Mouse (Mus musculus) midbrain, embryonic 16.5 days (tissue): ENCODE measurements at regions not wholly inside any gene's neighbourhood (a gene's known extent, or its start where the extent isn't known, plus 50 kb on each side); places are given as distances from the start of the nearest gene placed in this dataset.
"Not testable (repeated sequence)": the region's sequence is repeated elsewhere in the genome, so short reads cannot be mapped to it uniquely, and the experiment has no call there.

Experiments
- ATAC-seq: fragments of 200-750 bp; cut with Nextera tagmentation; 2 replicates; pipeline ENCODE4 v1.8.0; 2017; ENCODE audit warnings: moderate TSS enrichment
- H3K27ac ChIP-seq: fragments of 300-500 bp; sonication (generic); 2 replicates; pipeline ENCODE4 v1.5.1; 2014; ENCODE audit warnings: mild to moderate bottlenecking, low read length, mixed read lengths
- H3K27me3 ChIP-seq: fragments of 300-500 bp; sonication (generic); 2 replicates; pipeline ENCODE4 v1.6.1; 2014; ENCODE audit warnings: low read depth, low read length, mixed read lengths; ENCODE audit not compliant: control insufficient read depth, insufficient read depth
- H3K36me3 ChIP-seq: fragments of 300-500 bp; sonication (generic); 2 replicates; pipeline ENCODE4 v1.6.1; 2014; ENCODE audit warnings: mild to moderate bottlenecking, low read length, moderate library complexity, mixed read lengths; ENCODE audit not compliant: control insufficient read depth, insufficient read depth
- H3K4me1 ChIP-seq: fragments of 300-500 bp; sonication (generic); 2 replicates; pipeline ENCODE4 v1.6.1; 2014; ENCODE audit warnings: mild to moderate bottlenecking, low read length, mixed read lengths; ENCODE audit not compliant: control insufficient read depth, insufficient read depth
- H3K4me2 ChIP-seq: fragments of 300-500 bp; sonication (generic); 2 replicates; pipeline ENCODE4 v1.6.1; 2014; ENCODE audit warnings: mild to moderate bottlenecking, low read length, mixed read lengths
- H3K4me3 ChIP-seq: fragments of 300-500 bp; sonication (generic); 2 replicates; pipeline ENCODE4 v1.5.1; 2014; ENCODE audit warnings: low read depth, mild to moderate bottlenecking, low read length, moderate library complexity, mixed read lengths
- H3K9ac ChIP-seq: fragments of 300-500 bp; sonication (generic); 2 replicates; pipeline ENCODE4 v1.6.1; 2014; ENCODE audit warnings: low read depth, low read length, mixed read lengths
- H3K9me3 ChIP-seq: fragments of 300-500 bp; sonication (generic); replicated peaks from 2 replicates; pipeline ENCODE4 v1.6.1; 2014; ENCODE audit warnings: mild to moderate bottlenecking, low read length, mixed read lengths; ENCODE audit not compliant: control insufficient read depth, poor library complexity, severe bottlenecking
- WGBS: fragments of 180-500 bp; shearing (Covaris S2); extraction: QIAGEN DNeasy Blood & Tissue Kit; methylation state at CpG from one replicate; pipeline ENCODE4 v1.1.7; 2014; 5-methylcytosine and 5-hydroxymethylcytosine counted together

- WGBS = 86% methylated on average over 10 of the region's 10 CpGs
Observed at GRCm38 (mm10) chr4:55245789-55246188, 104.1 kb upstream of the Rad23b start.

GRCm38 (mm10) chr4:55250334-55250733, 99.5 kb upstream of the Rad23b start:
- H3K4me2 ChIP-seq = no peak overlapping the region
- 15% methylated on average over 3 of the region's 3 CpGs for WGBS

More at GRCm38 (mm10) chr4:55245789-55246188, 104.1 kb upstream of the Rad23b start:
- no peaks in the 10 kb centered on the region; the same call in 1 of the 2 replicates for H3K4me1 ChIP-seq
- H3K36me3 ChIP-seq = no peaks in the 10 kb centered on the region
- H3K9ac ChIP-seq = no peak overlapping the region
- no peak overlapping the region for H3K4me2 ChIP-seq
- no peaks in the 10 kb centered on the region for H3K27me3 ChIP-seq
- no peaks in the 10 kb centered on the region for H3K9me3 ChIP-seq
- no peak overlapping the region for H3K27ac ChIP-seq
- H3K4me3 ChIP-seq = no peak overlapping the region
- no peak for ATAC-seq

GRCm38 (mm10) chr4:55251546-55251945, 98.3 kb upstream of the Rad23b start:
- Histone ChIP-seq H3K4me1 (no peaks in the 10 kb centered on the region; the same call in 1 of the 2 replicates), H3K27me3 (no peaks in the 10 kb centered on the region), H3K27ac (no peak overlapping the region), H3K9ac (no peak overlapping the region), H3K9me3 (no peaks in the 10 kb centered on the region), H3K36me3 (no peaks in the 10 kb centered on the region), H3K4me2 (no peak overlapping the region), H3K4me3 (no peak overlapping the region)
- 68% methylated on average over 5 of the region's 5 CpGs for WGBS
- ATAC-seq = no peak

More at GRCm38 (mm10) chr4:55250334-55250733, 99.5 kb upstream of the Rad23b start:
- H3K27ac ChIP-seq = no peak overlapping the region
- no peak overlapping the region for H3K4me3 ChIP-seq
- H3K4me1 ChIP-seq = no peaks in the 10 kb centered on the region; the same call in 1 of the 2 replicates
- H3K36me3 ChIP-seq = no peaks in the 10 kb centered on the region
- no peak overlapping the region for H3K9ac ChIP-seq
- H3K27me3 ChIP-seq = no peaks in the 10 kb centered on the region
- ATAC-seq = no peak
- no peaks in the 10 kb centered on the region for H3K9me3 ChIP-seq

- Histone ChIP-seq H3K9me3 (no peaks in the 10 kb centered on the region), H3K27ac (no peak overlapping the region), H3K36me3 (no peaks in the 10 kb centered on the region), H3K4me3 (no peak overlapping the region), H3K9ac (no peak overlapping the region), H3K27me3 (no peaks in the 10 kb centered on the region), H3K4me2 (no peak overlapping the region), H3K4me1 (no peaks in the 10 kb centered on the region)
- 64% methylated on average over 8 of the region's 8 CpGs for WGBS
- ATAC-seq = no peak
Observed at GRCm38 (mm10) chr4:55253769-55254168, 96.1 kb upstream of the Rad23b start.

GRCm38 (mm10) chr4:55271965-55272630, 77.7 kb upstream of the Rad23b start:
- H3K27me3 ChIP-seq = no peaks in the 10 kb centered on the region
- no peak overlapping the region for H3K9ac ChIP-seq
- no peak for ATAC-seq
- H3K4me2 ChIP-seq = no peak overlapping the region
- H3K27ac ChIP-seq = no peak overlapping the region
- no peaks in the 10 kb centered on the region for H3K9me3 ChIP-seq
- H3K4me3 ChIP-seq = no peak overlapping the region
- H3K4me1 ChIP-seq = no peaks in the 10 kb centered on the region
- 79% methylated on average over 8 of the region's 8 CpGs for whole genome bisulfite sequencing
- no peaks in the 10 kb centered on the region for H3K36me3 ChIP-seq

GRCm38 (mm10) chr4:55276300-55276952, 73.4 kb upstream of the Rad23b start:
- Histone ChIP-seq H3K27ac (no peak overlapping the region), H3K27me3 (no peaks in the 10 kb centered on the region), H3K4me3 (no peak overlapping the region), H3K4me2 (no peak overlapping the region), H3K9me3 (no peaks in the 10 kb centered on the region), H3K4me1 (no peaks in the 10 kb centered on the region), H3K36me3 (no peaks in the 10 kb centered on the region), H3K9ac (no peak overlapping the region)
- no peak for ATAC-seq
- 16% methylated on average over 5 of the region's 5 CpGs for WGBS

- WGBS = 90% methylated on average over 8 of the region's 8 CpGs
- not testable (repeated sequence) for H3K27me3 ChIP-seq, H3K9me3 ChIP-seq, H3K36me3 ChIP-seq, H3K4me3 ChIP-seq, ATAC-seq, H3K27ac ChIP-seq, H3K4me1 ChIP-seq, H3K9ac ChIP-seq, H3K4me2 ChIP-seq
Observed at GRCm38 (mm10) chr4:55279351-55279750, 70.5 kb upstream of the Rad23b start.

GRCm38 (mm10) chr4:55280706-55281105, 69.1 kb upstream of the Rad23b start:
- Histone ChIP-seq H3K27ac (no peak overlapping the region), H3K4me2 (no peak overlapping the region), H3K9ac (no peak overlapping the region), H3K36me3 (no peaks in the 10 kb centered on the region), H3K9me3 (no peaks in the 10 kb centered on the region), H3K4me1 (no peaks in the 10 kb centered on the region), H3K27me3 (no peaks in the 10 kb centered on the region), H3K4me3 (no peak overlapping the region)
- no peak for ATAC-seq
- 89% methylated on average over 3 of the region's 3 CpGs for WGBS

GRCm38 (mm10) chr4:55281486-55282096, 68.3 kb upstream of the Rad23b start:
- ATAC-seq = no peak
- no peak overlapping the region for H3K27ac ChIP-seq
- H3K4me2 ChIP-seq = no peak overlapping the region
- no peaks in the 10 kb centered on the region for H3K27me3 ChIP-seq
- no peak overlapping the region for H3K9ac ChIP-seq
- H3K36me3 ChIP-seq = no peaks in the 10 kb centered on the region
- H3K4me3 ChIP-seq = no peak overlapping the region
- H3K4me1 ChIP-seq = no peaks in the 10 kb centered on the region
- WGBS = 76% methylated on average over 14 of the region's 14 CpGs
- no peaks in the 10 kb centered on the region for H3K9me3 ChIP-seq
